In genomic region chr4:128688513-128688913, GRCm38 (mm10) we compare ENCODE assay signal across 10 mouse cellular contexts. TPM values are rescaled to one million over a fixed set of nuclear protein-coding genes. Genes with fewer than 3 reads are reported as not detected.
DNase-seq lines count a peak whose midpoint lies in the region; ATAC-seq and TF ChIP-seq lines count a peak whose summit lies in the region.
"Had no signal": no experiment of that assay in that cellular context is flagged by ENCODE, and none has a peak within 500 bp of the region (broad histone marks: within the 10 kb centered on the region; RNA-seq: fewer than 3 reads in every experiment).

No protein-coding gene starts in this region.

- intact Hi-C loops in heart, postnatal 36 days (cut with DNase I) = no loop called here

- no peak overlapping the region for H3K4me2 ChIP-seq in embryonic facial prominence, embryonic 11.5 days (ENCODE audit: low read depth, low read length)
- H3K4me2 ChIP-seq in intestine, embryonic 15.5 days (replicated peaks) = no peak overlapping the region
- H3K4me2 ChIP-seq: embryonic facial prominence, embryonic 15.5 days; limb, embryonic 13.5 days had no signal

- no peak for TF ChIP-seq CTCF in olfactory bulb, adult 2 months (IDR thresholded peaks at IDR 0.05; ENCODE audit: insufficient read depth, low read depth, low read length)

- H3K27me3 ChIP-seq in embryonic facial prominence, embryonic 11.5 days (ENCODE audit: control insufficient read depth, insufficient read depth, low read length) = no peaks in the 10 kb centered on the region
- H3K27me3 ChIP-seq in intestine, embryonic 15.5 days (replicated peaks) = no peaks in the 10 kb centered on the region
- H3K27me3 ChIP-seq: embryonic facial prominence, embryonic 15.5 days; limb, embryonic 13.5 days had no signal

- no peak overlapping the region for H3K4me3 ChIP-seq in embryonic facial prominence, embryonic 11.5 days (ENCODE audit: low read depth, low read length)
- no peak overlapping the region for H3K4me3 ChIP-seq in intestine, embryonic 15.5 days (replicated peaks)
- no peak overlapping the region for H3K4me3 ChIP-seq in olfactory bulb, adult 2 months (ENCODE audit: insufficient read depth, low read depth, low read length)
- H3K4me3 ChIP-seq: embryonic facial prominence, embryonic 15.5 days; limb, embryonic 13.5 days had no signal

- peak; percentile 51 to 60 for DNase-seq in right cerebral cortex, adult 2 months (ENCODE audit: low spot score in 2 of 2)
- no peak for DNase-seq in right cerebral cortex, postnatal 36 days (ENCODE audit: low spot score in 2 of 2)
- DNase-seq in embryonic facial prominence, embryonic 11.5 days (ENCODE audit: low spot score) = peak; percentile 75
- DNase-seq in heart, postnatal 36 days = no peak
- DNase-seq in c-Kit-positive CD71-positive TER-119-positive erythroid progenitor cells, embryonic 14.5 days (ENCODE audit: low spot score) = no peak
- DNase-seq in gastrocnemius, postnatal 25 days = no peak

- TF ChIP-seq POLR2A in olfactory bulb, adult 2 months (IDR thresholded peaks at IDR 0.05; ENCODE audit: insufficient read depth, low read depth, low read length) = no peak

- no peak overlapping the region for H3K9ac ChIP-seq in embryonic facial prominence, embryonic 11.5 days (replicated peaks; ENCODE audit: low read length)
- H3K9ac ChIP-seq in intestine, embryonic 15.5 days = no peak overlapping the region
- H3K9ac ChIP-seq: embryonic facial prominence, embryonic 15.5 days; limb, embryonic 13.5 days had no signal

- WGBS in embryonic facial prominence, embryonic 11.5 days = 51% methylated on average over 6 of the region's 6 CpGs
- 33% methylated on average over 6 of the region's 6 CpGs for WGBS in intestine, embryonic 15.5 days
- WGBS in olfactory bulb, adult 2 months = 14% methylated on average over 6 of the region's 6 CpGs

- H3K4me1 ChIP-seq in embryonic facial prominence, embryonic 11.5 days (ENCODE audit: control insufficient read depth, insufficient read depth, low read length) = peaks cover 8% of the 10 kb centered on the region
- H3K4me1 ChIP-seq in intestine, embryonic 15.5 days (replicated peaks) = peaks cover 36% of the 10 kb centered on the region
- peaks cover 52% of the 10 kb centered on the region for H3K4me1 ChIP-seq in olfactory bulb, adult 2 months (ENCODE audit: control insufficient read depth, insufficient read depth, low read length)

- ATAC-seq in embryonic facial prominence, embryonic 11.5 days (replicated peaks; ENCODE audit: insufficient number of reproducible peaks, low FRiP score, low TSS enrichment, low read depth) = no peak
- ATAC-seq in intestine, embryonic 15.5 days = peak; percentile 40; the same call in 1 of the 2 replicates

- no peaks in the 10 kb centered on the region; the same call in 1 of the 2 replicates for H3K9me3 ChIP-seq in embryonic facial prominence, embryonic 11.5 days (replicated peaks; ENCODE audit: control insufficient read depth, low read length)
- no peaks in the 10 kb centered on the region for H3K9me3 ChIP-seq in intestine, embryonic 15.5 days
- H3K9me3 ChIP-seq: embryonic facial prominence, embryonic 15.5 days had no signal

- no peak overlapping the region for H3K27ac ChIP-seq in embryonic facial prominence, embryonic 11.5 days (replicated peaks; ENCODE audit: low read depth, low read length)
- H3K27ac ChIP-seq in intestine, embryonic 15.5 days = 0 out of 2 replicates have a peak overlapping the region, but pooled peaks have one; percentile 9
- peak overlapping the region; percentile 62 for H3K27ac ChIP-seq in olfactory bulb, adult 2 months (ENCODE audit: insufficient read depth, low read depth, low read length)
- H3K27ac ChIP-seq: embryonic facial prominence, embryonic 15.5 days; limb, embryonic 13.5 days had no signal

- H3K36me3 ChIP-seq in embryonic facial prominence, embryonic 11.5 days (replicated peaks; ENCODE audit: control insufficient read depth, insufficient read depth, low read depth, low read length) = no peaks in the 10 kb centered on the region
- H3K36me3 ChIP-seq in intestine, embryonic 15.5 days = no peaks in the 10 kb centered on the region
- H3K36me3 ChIP-seq: embryonic facial prominence, embryonic 15.5 days; limb, embryonic 13.5 days had no signal

RNA-seq across cellular contexts. Expression of gene Phc2, which starts 34.0 kb away (rescaled TPM):
- 65.7 and 68.0 TPM in 2 replicates for polyA plus RNA-seq in embryonic facial prominence, embryonic 11.5 days (2014; fragmentation: Nextera tagmentation; extraction: Ambion mirVana)
- polyA plus RNA-seq in intestine, embryonic 15.5 days (2015; fragmentation: Nextera tagmentation; extraction: Ambion mirVana) = 39.2 and 42.3 TPM in 2 replicates
- polyA plus RNA-seq in olfactory bulb, adult 2 months (2012; ENCODE audit: insufficient read depth, insufficient read length, low replicate concordance, missing spikeins) = not detected in 2 replicates
- 10 to 100 TPM; 32.2 to 45.7 TPM for total RNA-seq in heart, postnatal 36 days (2021)
- total RNA-seq in gastrocnemius, postnatal 25 days (2021) = 10 to 100 TPM; 18.4 to 23.1 TPM

Comparison
In these comparisons a context has a peak if more than half of its experiments do, and no peak if none do; other contexts are left out.
1. DNase-seq: peak in right cerebral cortex, adult 2 months (2 of 2) and embryonic facial prominence, embryonic 11.5 days (single experiment); none in right cerebral cortex, postnatal 36 days (0 of 2), heart, postnatal 36 days (0 of 2), c-Kit-positive CD71-positive TER-119-positive erythroid progenitor cells, embryonic 14.5 days (single experiment) and gastrocnemius, postnatal 25 days (single experiment).
2. RNA of gene Phc2, which starts 34.0 kb away (polyA plus RNA-seq): 65.7 to 68.0 TPM in embryonic facial prominence, embryonic 11.5 days and 39.2 to 42.3 TPM in intestine, embryonic 15.5 days; not detected in olfactory bulb, adult 2 months; every median in the first group is over 10 times any median in the second.